In the genomic region with DNA sequence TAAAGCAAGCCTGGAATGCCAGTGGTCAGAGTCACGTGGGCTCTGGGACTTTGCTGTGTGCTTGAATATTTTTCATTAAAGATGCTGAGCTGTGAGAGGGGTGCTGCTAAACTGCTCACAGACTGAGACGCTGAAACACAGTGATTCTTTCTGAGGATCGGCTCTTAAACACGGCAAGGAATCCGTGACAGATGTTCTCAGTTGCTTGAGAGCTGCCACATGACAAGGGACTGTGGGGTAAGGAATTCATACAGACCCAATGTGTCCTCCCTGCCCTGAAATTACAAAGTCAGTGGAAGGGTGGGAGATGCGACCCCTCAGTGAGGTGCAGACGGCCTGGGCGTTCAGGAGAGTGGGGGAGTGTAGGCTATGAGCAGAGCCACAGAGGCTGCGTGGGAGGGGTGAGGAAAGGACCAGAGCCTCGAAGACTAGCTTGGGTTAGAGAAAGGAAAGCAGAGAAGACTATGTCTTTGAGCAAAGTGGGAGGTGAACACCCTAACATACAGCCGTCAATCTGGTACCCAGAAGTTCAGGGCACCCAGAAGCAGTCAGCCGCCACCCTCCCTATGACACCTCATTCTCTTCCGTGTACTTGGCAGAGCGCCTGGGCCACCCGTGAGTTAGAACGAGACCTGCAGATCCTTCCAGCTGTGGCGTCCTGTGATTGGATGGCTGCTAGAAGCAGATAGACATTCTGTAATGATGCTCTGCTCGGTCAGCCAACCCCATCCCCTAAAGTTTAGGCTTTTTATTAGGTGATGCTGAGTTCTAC, we compare ENCODE assay signal across 18 mouse cellular contexts. TPM values are rescaled to one million over a fixed set of nuclear protein-coding genes. Genes with fewer than 3 reads are reported as not detected.
DNase-seq lines count a peak whose midpoint lies in the region; ATAC-seq and TF ChIP-seq lines count a peak whose summit lies in the region.
"Had no signal": no experiment of that assay in that cellular context is flagged by ENCODE, and none has a peak within 500 bp of the region (broad histone marks: within the 10 kb centered on the region; RNA-seq: fewer than 3 reads in every experiment).

No protein-coding gene starts in this region.

- no peak overlapping the region for H3K4me3 ChIP-seq in hindbrain, embryonic 15.5 days
- H3K4me3 ChIP-seq in hindbrain, embryonic 13.5 days, result no peak overlapping the region
- no peak overlapping the region for H3K4me3 ChIP-seq in limb, embryonic 12.5 days (replicated peaks)
- no peak overlapping the region for H3K4me3 ChIP-seq in limb, embryonic 10.5 days
- H3K4me3 ChIP-seq in cortical plate, adult 2 months (ENCODE audit: insufficient read depth, low read length), result no peak overlapping the region
- no peak overlapping the region for H3K4me3 ChIP-seq in neural tube, embryonic 15.5 days (replicated peaks)
- H3K4me3 ChIP-seq: forebrain, embryonic 12.5 days; midbrain, embryonic 10.5 days; myocyte; stomach, embryonic 15.5 days had no signal

- TF ChIP-seq CTCF in cortical plate, adult 2 months (IDR thresholded peaks at IDR 0.05; ENCODE audit: extremely low read depth, insufficient read depth, low read length), result no peak

- H3K36me3 ChIP-seq in hindbrain, embryonic 15.5 days, result no peaks in the 10 kb centered on the region
- peaks cover 9% of the 10 kb centered on the region for H3K36me3 ChIP-seq in hindbrain, embryonic 13.5 days
- peaks cover 32% of the 10 kb centered on the region; the same call in 1 of the 2 replicates for H3K36me3 ChIP-seq in limb, embryonic 12.5 days
- peaks cover 19% of the 10 kb centered on the region for H3K36me3 ChIP-seq in limb, embryonic 10.5 days
- H3K36me3 ChIP-seq in neural tube, embryonic 15.5 days, result 0 out of 2 replicates have a peak, but pooled peaks cover 4% of the 10 kb centered on the region
- H3K36me3 ChIP-seq: forebrain, embryonic 12.5 days; stomach, embryonic 15.5 days had no signal

- H3K4me1 ChIP-seq in hindbrain, embryonic 15.5 days (replicated peaks), result no peaks in the 10 kb centered on the region
- peaks cover 9% of the 10 kb centered on the region; the same call in 1 of the 2 replicates for H3K4me1 ChIP-seq in hindbrain, embryonic 13.5 days (replicated peaks)
- H3K4me1 ChIP-seq in limb, embryonic 12.5 days (replicated peaks), result peaks cover 30% of the 10 kb centered on the region
- H3K4me1 ChIP-seq in limb, embryonic 10.5 days, result peaks cover 23% of the 10 kb centered on the region
- peaks cover 2% of the 10 kb centered on the region; the same call in 1 of the 2 replicates for H3K4me1 ChIP-seq in cortical plate, adult 2 months (ENCODE audit: control insufficient read depth, insufficient read depth, low read length)
- H3K4me1 ChIP-seq in neural tube, embryonic 15.5 days, result peaks cover 8% of the 10 kb centered on the region; the same call in 1 of the 2 replicates

- H3K4me2 ChIP-seq in hindbrain, embryonic 15.5 days, result no peak overlapping the region
- H3K4me2 ChIP-seq in hindbrain, embryonic 13.5 days, result no peak overlapping the region
- peak overlapping the region; percentile 23 for H3K4me2 ChIP-seq in limb, embryonic 12.5 days
- no peak overlapping the region for H3K4me2 ChIP-seq in neural tube, embryonic 15.5 days
- H3K4me2 ChIP-seq: forebrain, embryonic 12.5 days; stomach, embryonic 15.5 days had no signal

- 71% methylated on average over 18 of the region's 18 CpGs for WGBS in hindbrain, embryonic 15.5 days
- WGBS in hindbrain, embryonic 13.5 days, result 78% methylated on average over 18 of the region's 18 CpGs
- WGBS in limb, embryonic 12.5 days, result 61% methylated on average over 18 of the region's 18 CpGs
- 79% methylated on average over 18 of the region's 18 CpGs for WGBS in limb, embryonic 10.5 days
- WGBS in neural tube, embryonic 15.5 days, result 65% methylated on average over 18 of the region's 18 CpGs

- H3K27ac ChIP-seq in hindbrain, embryonic 15.5 days (replicated peaks), result no peak overlapping the region
- H3K27ac ChIP-seq in hindbrain, embryonic 13.5 days, result no peak overlapping the region
- H3K27ac ChIP-seq in limb, embryonic 12.5 days, result peak overlapping the region; percentile 64
- H3K27ac ChIP-seq in limb, embryonic 10.5 days, result no peak overlapping the region
- peak overlapping the region; percentile 51; the same call in 1 of the 2 replicates for H3K27ac ChIP-seq in cortical plate, adult 2 months (ENCODE audit: insufficient read depth, low read length)
- peak overlapping the region; percentile 45; the same call in 1 of the 2 replicates for H3K27ac ChIP-seq in neural tube, embryonic 15.5 days (replicated peaks)
- H3K27ac ChIP-seq: forebrain, embryonic 12.5 days; midbrain, embryonic 10.5 days; stomach, embryonic 15.5 days had no signal

- no peak for TF ChIP-seq POLR2A in cortical plate, adult 2 months (IDR thresholded peaks at IDR 0.05; ENCODE audit: extremely low read depth, insufficient read depth, low read length)

- ATAC-seq in hindbrain, embryonic 15.5 days (ENCODE audit: low FRiP score, low read depth), result peak; percentile 23; the same call in 1 of the 2 replicates
- no peak for ATAC-seq in hindbrain, embryonic 13.5 days (ENCODE audit: low FRiP score)
- no peak for ATAC-seq in limb, embryonic 12.5 days (ENCODE audit: insufficient number of reproducible peaks, insufficient read depth, low FRiP score, low TSS enrichment, low read depth)
- no peak for ATAC-seq in neural tube, embryonic 15.5 days (ENCODE audit: low FRiP score)

- no peak overlapping the region for H3K9ac ChIP-seq in hindbrain, embryonic 15.5 days
- H3K9ac ChIP-seq in hindbrain, embryonic 13.5 days, result no peak overlapping the region
- no peak overlapping the region for H3K9ac ChIP-seq in limb, embryonic 12.5 days (replicated peaks)
- H3K9ac ChIP-seq in neural tube, embryonic 15.5 days (replicated peaks), result no peak overlapping the region
- H3K9ac ChIP-seq: forebrain, embryonic 12.5 days; stomach, embryonic 15.5 days had no signal

- H3K27me3 ChIP-seq in hindbrain, embryonic 15.5 days, result no peaks in the 10 kb centered on the region
- H3K27me3 ChIP-seq in hindbrain, embryonic 13.5 days, result no peaks in the 10 kb centered on the region
- no peaks in the 10 kb centered on the region for H3K27me3 ChIP-seq in limb, embryonic 12.5 days
- H3K27me3 ChIP-seq in limb, embryonic 10.5 days (ENCODE audit: low read depth, poor library complexity, severe bottlenecking), result no peaks in the 10 kb centered on the region
- H3K27me3 ChIP-seq in neural tube, embryonic 15.5 days (replicated peaks), result no peaks in the 10 kb centered on the region
- H3K27me3 ChIP-seq: forebrain, embryonic 12.5 days; stomach, embryonic 15.5 days had no signal

- DNase-seq in limb, embryonic 10.5 days (ENCODE audit: low spot score), result no peak
- DNase-seq in ovary, adult 18-20 months (ENCODE audit: low spot score), result no peak
- DNase-seq: B cell, adult 2 months; cerebellum, adult 8-10 months; heart, adult 11 months; heart, postnatal 10 days; kidney, adult 11 months; layer of hippocampus, adult 9-11 months; thymus, postnatal 4 days had no signal

- no peaks in the 10 kb centered on the region for H3K9me3 ChIP-seq in hindbrain, embryonic 15.5 days
- peaks cover 7% of the 10 kb centered on the region for H3K9me3 ChIP-seq in hindbrain, embryonic 13.5 days
- peaks cover 3% of the 10 kb centered on the region; the same call in 1 of the 2 replicates for H3K9me3 ChIP-seq in limb, embryonic 12.5 days
- no peaks in the 10 kb centered on the region for H3K9me3 ChIP-seq in limb, embryonic 10.5 days (replicated peaks)
- H3K9me3 ChIP-seq in neural tube, embryonic 15.5 days (replicated peaks), result no peaks in the 10 kb centered on the region
- H3K9me3 ChIP-seq: forebrain, embryonic 12.5 days; stomach, embryonic 15.5 days had no signal

RNA-seq across cellular contexts. Expression of a gene that starts 38.2 kb away (rescaled TPM):
- polyA plus RNA-seq in hindbrain, embryonic 15.5 days (2015; fragmentation: Nextera tagmentation; extraction: Ambion mirVana), result 8.9 and 9.6 TPM in 2 replicates
- polyA plus RNA-seq in hindbrain, embryonic 13.5 days (2015; fragmentation: Nextera tagmentation; extraction: Ambion mirVana), result 7.3 and 8.1 TPM in 2 replicates
- polyA plus RNA-seq in limb, embryonic 12.5 days (2016; fragmentation: Nextera tagmentation; extraction: Ambion mirVana), result 19.2 and 19.9 TPM in 2 replicates
- polyA plus RNA-seq in limb, embryonic 10.5 days (2016; fragmentation: Nextera tagmentation; extraction: Ambion mirVana), result 8.8 and 11.6 TPM in 2 replicates
- 30.3 and 35.1 TPM in 2 replicates for polyA plus RNA-seq in cortical plate, adult 2 months (2012; rRNA removed)
- polyA plus RNA-seq in neural tube, embryonic 15.5 days (2015; fragmentation: Nextera tagmentation; extraction: Ambion mirVana), result 7.9 and 8.6 TPM in 2 replicates

Comparison
In these comparisons a context has a peak if more than half of its experiments do, and no peak if none do; other contexts are left out.
1. H3K27ac ChIP-seq: peak in limb, embryonic 12.5 days (single experiment), cortical plate, adult 2 months (single experiment) and neural tube, embryonic 15.5 days (single experiment); none in hindbrain, embryonic 15.5 days (single experiment), hindbrain, embryonic 13.5 days (single experiment) and limb, embryonic 10.5 days (single experiment).